Mouse (Mus musculus) embryonic stem cell, embryonic (primary cell): Measurements from ENCODE around the gene Lama2.

Source experiments
- CTCF ChIA-PET, 4 experiments: fragments of 300-600 bp in 2 of 4; fragments of 350-600 bp in 2 of 4; sonication (Branson Sonifier 250); formaldehyde crosslinking; loops; one replicate each; lab custom pipeline; 2022; ENCODE audit warnings: inconsistent platforms in 2 of 4; lab: Charles Lee
- POLR2A ChIA-PET, 4 experiments: fragments of 300-600 bp in 2 of 4; fragments of 350-600 bp in 2 of 4; sonication (Branson Sonifier 250); formaldehyde crosslinking; loops; one replicate each; lab custom pipeline; 2022; ENCODE audit warnings: antibody characterized with exemption in 4 of 4, inconsistent platforms in 1 of 4; lab: Charles Lee

Lama2 gene

DNA sequence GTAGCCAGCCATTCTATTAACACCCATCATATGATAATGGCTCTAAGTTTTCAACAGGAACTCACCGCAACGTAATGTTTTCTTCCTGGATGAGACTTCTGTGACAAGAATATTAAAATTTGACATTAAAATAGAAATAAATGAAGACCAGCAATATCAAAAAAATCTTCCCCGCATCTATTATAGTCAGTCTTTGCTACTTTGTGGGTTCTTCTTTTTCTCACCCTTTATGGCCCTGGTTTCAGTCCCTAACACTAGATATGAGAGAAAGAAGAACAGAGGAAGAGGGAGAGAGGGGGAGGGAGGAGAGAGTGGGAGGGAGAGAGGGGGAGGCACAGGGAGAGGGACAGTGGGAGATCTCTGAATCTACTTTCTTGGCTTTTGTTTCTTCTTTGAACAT lies at the start of gene Lama2:
Gene Lama2 (minus strand): TSS at position 101 of the 400 bp plus-strand sequence.
- CTCF ChIA-PET: no interaction called here
- POLR2A ChIA-PET: no interaction called here

- ChIA-PET POLR2A (no interaction called here), CTCF (interaction anchor here in 1 of 4 experiments (0.6 kb wide), 1 partner anchor 42 kb away, joined by 4 read pairs; no protein-coding TSS in a partner anchor)
Observed at GRCm38 (mm10) chr10:27664391-27664790, 44.8 kb upstream of the Lama2 start.

DNA sequence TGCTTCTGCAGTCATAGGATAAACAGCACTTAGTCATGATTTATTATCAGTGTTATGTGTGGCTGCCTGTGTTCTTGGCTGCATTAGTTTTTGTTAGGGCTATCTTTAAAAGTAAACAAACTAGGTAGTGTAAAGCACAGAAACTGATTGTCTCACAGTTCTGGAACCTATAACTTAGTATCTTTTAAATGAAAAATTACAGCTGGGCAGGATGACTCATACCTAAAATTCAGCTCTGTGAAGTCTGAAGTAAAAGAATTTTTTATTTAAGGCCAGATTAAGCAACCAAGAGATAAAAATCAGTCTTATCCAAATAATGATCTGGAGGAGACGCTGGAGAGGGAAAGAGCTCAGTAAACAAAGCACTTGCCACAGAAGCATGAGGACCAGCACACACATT lies 43.8 kb upstream of the Lama2 start:
- ChIA-PET CTCF (no interaction called here), POLR2A (no interaction called here)

- CTCF ChIA-PET: no interaction called here
Observed at GRCm38 (mm10) chr10:27654164-27654563, 34.6 kb upstream of the Lama2 start.

DNA sequence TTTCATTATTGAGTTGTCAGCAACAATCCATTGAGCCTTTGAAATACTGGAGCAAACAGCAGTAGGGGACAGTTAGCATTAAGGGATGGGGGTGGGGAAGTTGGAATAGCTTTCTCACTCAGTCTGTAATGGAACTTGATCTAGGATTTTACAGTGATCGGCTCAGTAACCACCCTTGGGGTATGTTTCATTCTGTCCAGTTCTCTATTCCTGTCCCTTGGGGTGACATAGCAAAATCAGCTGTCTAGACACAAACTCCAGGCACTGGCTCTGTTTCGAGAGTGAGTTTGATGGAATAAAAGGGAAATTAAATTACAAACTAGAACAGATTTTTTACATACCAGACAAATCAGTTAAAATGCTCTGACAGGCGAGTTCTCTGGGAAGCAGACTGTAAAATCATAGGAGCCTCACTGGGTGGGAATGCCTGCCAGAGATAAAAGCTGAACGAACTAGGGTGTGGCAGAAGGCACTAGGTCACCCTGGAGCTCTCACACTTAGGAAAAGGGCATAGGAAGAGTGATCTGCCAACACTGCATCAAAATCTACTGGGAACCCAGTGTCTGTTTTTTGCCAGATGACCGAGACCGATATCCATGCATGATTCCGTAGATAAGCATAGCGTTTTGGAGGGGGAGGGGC lies 33.3 kb upstream of the Lama2 start:
- ChIA-PET POLR2A (no interaction called here), CTCF (no interaction called here)

More at GRCm38 (mm10) chr10:27654164-27654563, 34.6 kb upstream of the Lama2 start:
- POLR2A ChIA-PET: no interaction called here

DNA sequence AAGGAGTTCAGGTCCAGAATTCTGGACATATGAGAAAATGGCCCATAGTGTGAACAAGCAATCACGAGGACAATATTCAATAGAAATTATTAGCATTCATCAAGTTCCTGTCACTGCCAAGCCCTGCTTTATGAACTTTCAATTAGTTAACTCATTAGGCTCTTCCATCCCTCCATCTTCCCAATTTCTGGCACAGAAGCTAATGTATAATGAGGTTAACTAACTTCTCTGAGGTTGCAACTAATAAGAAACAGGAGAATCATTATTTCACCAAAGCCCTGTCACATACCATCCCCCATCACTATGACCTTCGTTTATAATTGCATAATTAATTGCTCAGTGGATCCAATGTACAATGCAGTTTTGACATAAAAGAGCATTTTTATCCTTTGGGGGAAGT lies 16.2 kb upstream of the Lama2 start:
- ChIA-PET POLR2A (no interaction called here), CTCF (no interaction called here)

DNA sequence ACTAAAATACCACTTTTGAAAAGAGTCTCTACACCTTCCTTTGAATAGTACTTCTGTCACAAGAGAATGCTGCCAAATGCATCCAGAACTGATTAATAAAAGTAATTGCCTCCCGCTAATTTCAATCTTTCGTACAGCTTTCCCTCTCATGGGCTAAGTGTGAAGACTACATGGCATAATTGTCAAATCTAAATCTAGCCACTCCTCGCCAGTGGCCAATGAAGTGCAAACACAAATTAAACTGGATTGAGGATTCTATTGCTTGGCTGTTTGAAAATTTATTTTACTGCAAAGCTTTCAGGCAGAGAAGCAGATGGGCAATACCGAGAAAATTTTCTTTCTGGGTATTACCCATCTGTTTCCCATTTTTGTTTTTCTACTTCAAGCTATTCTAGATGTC lies 11.4 kb upstream of the Lama2 start:
- POLR2A ChIA-PET: no interaction called here
- CTCF ChIA-PET: no interaction called here

GRCm38 (mm10) chr10:27621697-27622449 lies 2.3 kb upstream of the Lama2 start:
- CTCF ChIA-PET: interaction anchor here in 1 of 4 experiments (0.7 kb wide), 1 partner anchor 43 kb away, joined by 4 read pairs; no protein-coding TSS in a partner anchor
- POLR2A ChIA-PET: no interaction called here

DNA sequence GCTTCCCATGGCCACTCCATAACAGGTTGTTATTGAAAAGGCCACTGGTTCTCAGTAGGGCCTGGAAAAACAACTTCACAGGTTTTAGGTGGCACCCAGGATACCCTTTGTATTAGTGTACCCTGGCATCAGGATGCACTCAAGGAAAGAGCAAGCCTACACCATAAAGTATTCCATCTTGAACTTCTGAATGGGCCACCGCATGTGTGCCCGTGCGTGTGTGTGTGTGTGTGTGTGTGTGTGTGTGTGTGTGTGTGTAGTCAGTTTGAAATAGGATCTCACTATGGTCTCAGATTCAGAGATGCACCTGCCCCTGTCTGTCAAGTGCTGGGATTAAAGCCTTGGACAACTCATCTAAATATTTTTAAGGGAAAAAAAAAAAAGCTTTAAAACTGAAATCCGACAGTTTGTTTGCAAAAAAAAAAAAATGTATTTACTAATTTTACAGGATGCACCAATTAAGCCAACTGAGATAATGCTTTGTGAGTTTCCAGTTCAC lies 2.0 kb downstream of the Lama2 start:
- ChIA-PET CTCF (no interaction called here), POLR2A (no interaction called here)

DNA sequence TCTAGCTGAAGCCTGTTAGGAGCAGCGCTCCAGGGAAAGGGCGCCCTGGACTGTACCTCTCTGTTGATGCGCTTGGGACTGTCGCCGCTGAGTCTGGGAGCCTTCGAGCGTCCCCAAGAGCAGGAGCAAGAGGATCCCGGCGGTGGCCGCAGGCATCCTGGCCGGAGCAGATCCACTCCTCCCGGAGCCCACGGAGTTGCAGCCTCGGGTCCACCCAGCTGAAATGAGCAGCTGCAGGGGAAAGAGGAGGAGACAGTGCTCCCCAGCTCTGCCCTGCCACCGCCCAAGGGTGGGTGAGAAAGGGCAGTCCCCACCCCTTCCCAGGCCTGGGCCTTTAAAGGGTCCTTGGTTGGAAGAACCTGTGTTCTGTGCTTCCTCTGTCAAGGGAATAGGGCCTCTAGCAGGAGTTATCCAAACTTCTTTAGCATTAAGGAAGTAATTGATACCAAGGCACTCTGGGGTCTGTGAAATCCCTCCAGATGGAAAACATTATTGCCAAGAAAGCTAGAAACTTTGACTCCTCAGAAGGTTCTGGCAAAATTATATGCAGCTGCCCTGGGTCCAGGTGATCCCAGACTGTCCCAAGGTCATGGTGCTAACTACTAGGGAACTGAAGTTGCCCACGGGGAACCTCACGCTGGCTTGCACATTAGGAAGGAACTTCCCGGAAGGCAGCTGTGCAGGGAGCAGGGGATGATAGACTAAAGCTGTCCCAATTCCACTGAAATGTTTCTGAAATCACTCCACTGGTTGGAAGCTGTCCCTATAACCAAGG lies 2.7 kb downstream of the Lama2 start:
- ChIA-PET CTCF (interaction anchor here in 1 of 4 experiments (0.6 kb wide), 1 partner anchor 167 kb away, joined by 7 read pairs; no protein-coding TSS in a partner anchor), POLR2A (no interaction called here)

- CTCF ChIA-PET: no interaction called here
Observed at GRCm38 (mm10) chr10:27595675-27596074, 23.9 kb downstream of the Lama2 start.

GRCm38 (mm10) chr10:27533217-27533616 lies 86.3 kb downstream of the Lama2 start:
- POLR2A ChIA-PET: interaction anchor here in 1 of 4 experiments (0.6 kb wide), 1 partner anchor 33 kb away, joined by 4 read pairs; no protein-coding TSS in a partner anchor
- CTCF ChIA-PET: no interaction called here

More at GRCm38 (mm10) chr10:27595675-27596074, 23.9 kb downstream of the Lama2 start:
- POLR2A ChIA-PET: no interaction called here

DNA sequence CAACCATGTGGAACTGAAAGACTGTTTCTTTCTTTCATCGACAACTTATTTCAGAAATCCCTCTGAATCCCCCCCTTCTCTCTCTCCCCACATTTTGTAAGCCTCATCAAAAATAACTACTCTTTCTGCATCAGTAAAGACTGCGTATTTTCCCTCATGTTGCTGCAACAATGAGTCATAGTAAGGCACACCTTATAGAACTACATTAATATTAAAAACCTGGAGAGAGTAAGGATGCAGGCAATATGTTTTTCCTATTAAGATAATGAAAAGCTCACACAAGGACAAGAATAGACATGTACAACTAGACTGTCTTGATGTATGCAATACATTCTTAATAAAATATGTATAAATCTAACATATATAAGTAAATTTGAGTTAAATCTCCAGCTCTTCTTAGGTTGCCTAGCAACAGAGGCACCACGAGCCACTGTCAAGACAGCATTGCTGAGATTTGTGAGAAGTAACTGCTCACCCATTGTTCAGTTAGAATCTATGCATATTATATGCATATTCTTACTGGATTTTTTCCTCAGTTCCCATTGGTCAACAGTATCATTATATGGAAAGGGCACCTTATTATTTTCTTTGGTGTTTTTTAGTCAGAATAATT lies 110.6 kb downstream of the Lama2 start:
- ChIA-PET POLR2A (no interaction called here), CTCF (no interaction called here)

DNA sequence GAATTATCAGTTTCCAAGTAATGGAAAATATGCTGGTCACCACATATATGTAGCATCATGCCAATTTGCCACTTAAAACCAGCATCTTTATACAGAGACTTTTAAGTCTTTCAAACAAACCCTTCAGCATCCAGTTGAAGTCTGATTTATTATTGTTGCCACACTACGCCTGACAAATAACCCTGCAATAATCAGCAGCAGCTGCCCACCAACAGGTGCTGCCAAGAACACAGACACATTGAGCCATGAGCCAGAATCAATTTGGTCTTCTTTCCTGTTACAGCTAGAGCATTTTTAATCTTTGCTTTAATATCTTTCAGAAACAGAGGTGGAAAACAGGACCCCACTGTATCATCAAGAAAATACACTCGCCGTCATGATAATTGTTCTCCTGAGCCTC lies 118.7 kb downstream of the Lama2 start:
- POLR2A ChIA-PET: no interaction called here
- CTCF ChIA-PET: no interaction called here

- ChIA-PET POLR2A (no interaction called here), CTCF (no interaction called here)
Observed at GRCm38 (mm10) chr10:27488452-27488851, 131.1 kb downstream of the Lama2 start.

- CTCF ChIA-PET: no interaction called here
- POLR2A ChIA-PET: no interaction called here
Observed at GRCm38 (mm10) chr10:27484041-27484440, 135.5 kb downstream of the Lama2 start.

- CTCF ChIA-PET: no interaction called here
- POLR2A ChIA-PET: no interaction called here
Observed at GRCm38 (mm10) chr10:27475540-27475939, 144.0 kb downstream of the Lama2 start.

DNA sequence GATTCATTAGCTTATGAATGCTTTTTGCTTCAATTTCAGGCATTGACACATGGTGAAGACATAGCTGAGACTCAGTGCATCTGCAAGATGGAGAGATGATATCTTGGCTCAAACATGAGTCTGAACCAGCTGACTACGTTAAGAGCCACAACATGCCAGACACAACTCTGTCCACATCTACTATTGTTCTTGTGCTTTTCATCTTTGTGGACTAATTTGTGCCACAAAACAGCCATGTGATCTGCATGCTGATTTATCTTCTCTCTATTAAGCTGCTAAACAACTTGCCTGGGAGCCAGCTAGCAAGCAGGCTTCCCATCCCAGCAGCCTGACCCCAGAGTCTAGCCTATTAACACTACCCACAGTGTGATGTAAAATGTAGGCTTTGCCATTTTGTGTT lies 151.3 kb downstream of the Lama2 start:
- ChIA-PET CTCF (no interaction called here), POLR2A (no interaction called here)
